In genomic region chr5:25734318-25734717, GRCm38 (mm10) we compare ENCODE assay signal across 9 mouse cellular contexts. TPM values are rescaled to one million over a fixed set of nuclear protein-coding genes. Genes with fewer than 3 reads are reported as not detected.
DNase-seq lines count a peak whose midpoint lies in the region; ATAC-seq and TF ChIP-seq lines count a peak whose summit lies in the region.
"Had no signal": no experiment of that assay in that cellular context is flagged by ENCODE, and none has a peak within 500 bp of the region (broad histone marks: within the 10 kb centered on the region; RNA-seq: fewer than 3 reads in every experiment).

No protein-coding gene starts in this region.

- no peaks in the 10 kb centered on the region for H3K27me3 ChIP-seq in liver, postnatal 0 days (ENCODE audit: insufficient read depth, low read length)
- H3K27me3 ChIP-seq: neural tube, embryonic 13.5 days had no signal

- TF ChIP-seq CTCF in gastrocnemius, adult 2 months (IDR thresholded peaks at IDR 0.05): peak; percentile 87
- peak; percentile 72 for TF ChIP-seq CTCF in liver, postnatal 0 days (IDR thresholded peaks at IDR 0.05; ENCODE audit: low read depth)

- no peak for TF ChIP-seq EP300 in liver, postnatal 0 days (IDR thresholded peaks at IDR 0.05; ENCODE audit: low read depth)

- no peak overlapping the region for H3K27ac ChIP-seq in gastrocnemius, adult 2 months
- no peak overlapping the region for H3K27ac ChIP-seq in liver, postnatal 0 days (ENCODE audit: low read depth)
- H3K27ac ChIP-seq: neural tube, embryonic 13.5 days had no signal

- DNase-seq in gastrocnemius, adult 2 months: peak; percentile 58
- DNase-seq in gastrocnemius, postnatal 36 days: no peak
- peak; percentile 38 for DNase-seq in ovary, postnatal 14 days (ENCODE audit: low spot score)
- DNase-seq in ovary, adult 18-20 months (ENCODE audit: low spot score): no peak
- DNase-seq in brain, adult 2 months (ENCODE audit: low read depth, low spot score): peak; percentile 76
- DNase-seq in forelimb bud, embryonic 11.5 days (ENCODE audit: low read depth, low spot score): peak; percentile 16
- peak; percentile 51 for DNase-seq in liver, postnatal 0 days
- peak; percentile 12 to 31 for DNase-seq in thymus, postnatal 36 days

- H3K4me1 ChIP-seq in liver, postnatal 0 days (ENCODE audit: insufficient read depth): no peaks in the 10 kb centered on the region
- H3K4me1 ChIP-seq: neural tube, embryonic 13.5 days had no signal

- no peak overlapping the region for H3K4me3 ChIP-seq in gastrocnemius, adult 2 months
- H3K4me3 ChIP-seq in liver, postnatal 0 days (ENCODE audit: low read depth, low read length): no peak overlapping the region
- H3K4me3 ChIP-seq: neural tube, embryonic 13.5 days had no signal

- H3K9ac ChIP-seq in liver, postnatal 0 days (replicated peaks): no peak overlapping the region
- H3K9ac ChIP-seq: neural tube, embryonic 13.5 days had no signal

- intact Hi-C loops in gastrocnemius, adult 2 months (cut with DNase I): loop anchor here (2.0 kb wide), 1 partner anchor 314 kb away; no protein-coding TSS in a partner anchor
- intact Hi-C loops in gastrocnemius, postnatal 36 days (cut with DNase I): loop anchor here (5.0 kb wide), 1 partner anchor 312 kb away; no protein-coding TSS in a partner anchor

- no peaks in the 10 kb centered on the region for H3K36me3 ChIP-seq in liver, postnatal 0 days (replicated peaks; ENCODE audit: insufficient read depth, low read length)
- H3K36me3 ChIP-seq: neural tube, embryonic 13.5 days had no signal

- H3K4me2 ChIP-seq in liver, postnatal 0 days (ENCODE audit: low read depth, low read length): no peak overlapping the region
- H3K4me2 ChIP-seq: neural tube, embryonic 13.5 days had no signal

- no peaks in the 10 kb centered on the region for H3K9me3 ChIP-seq in liver, postnatal 0 days (ENCODE audit: low read length)
- H3K9me3 ChIP-seq: neural tube, embryonic 13.5 days had no signal

- WGBS in liver, postnatal 0 days (ENCODE audit: insufficient replicate concordance): 0% methylated on average over 1 of the region's 1 CpGs

- ATAC-seq in liver, postnatal 0 days: no peak

RNA-seq across cellular contexts. Expression of gene Actr3b, which starts 25.5 kb away (rescaled TPM):
- total RNA-seq in gastrocnemius, adult 2 months (2021): 10 to 100 TPM in 1 of 2 experiments, 1 to 10 TPM in 1; 5.1 to 21.3 TPM
- 1 to 10 TPM; 1.7 to 6.6 TPM for total RNA-seq in gastrocnemius, postnatal 36 days (2021)
- polyA plus RNA-seq in liver, postnatal 0 days (2015; fragmentation: Nextera tagmentation; extraction: Ambion mirVana): 0.68 and 0.71 TPM in 2 replicates

RNA-seq across cellular contexts. Expression of gene Xrcc2, which starts 28.7 kb away (rescaled TPM):
- total RNA-seq in gastrocnemius, adult 2 months (2021): 1 to 10 TPM; 4.0 to 4.4 TPM
- 1 to 10 TPM; 2.5 to 2.9 TPM for total RNA-seq in gastrocnemius, postnatal 36 days (2021)
- polyA plus RNA-seq in liver, postnatal 0 days (2015; fragmentation: Nextera tagmentation; extraction: Ambion mirVana): 1.4 and 1.9 TPM in 2 replicates

Comparison
In these comparisons a context has a peak if more than half of its experiments do, and no peak if none do; other contexts are left out.
1. DNase-seq: peak in gastrocnemius, adult 2 months (single experiment), ovary, postnatal 14 days (single experiment), brain, adult 2 months (single experiment), forelimb bud, embryonic 11.5 days (single experiment), liver, postnatal 0 days (single experiment) and thymus, postnatal 36 days (2 of 2); none in gastrocnemius, postnatal 36 days (0 of 2) and ovary, adult 18-20 months (single experiment).